Mouse (Mus musculus) gastrocnemius, postnatal 25 days (tissue): Measurements from ENCODE around the gene Gm4985. TPM values are rescaled to one million over a fixed set of nuclear protein-coding genes. Genes with fewer than 3 reads are reported as not detected.
"Not testable (repeated sequence)": the region's sequence is repeated elsewhere in the genome, so short reads cannot be mapped to it uniquely, and the experiment has no call there.

ENCODE experiments used
- DNase-seq: peaks from one replicate; pipeline ENCODE4 v3.0.0; 2022
- long read RNA-seq, 2 experiments: library from polyadenylated mRNA; stranded (forward); transcript quantifications; one replicate each; pipeline ENCODE4 v2.0.0; 2021
- microRNA-seq, 2 experiments: library from miRNA; unstranded; fragments of <30 nt; microRNA quantifications; one replicate each; pipeline ENCODE4 v1.2.0; 2021; ENCODE audit warnings: borderline replicate concordance in 2 of 2
- total RNA-seq, 2 experiments: library from RNA; stranded (reverse); gene quantifications; 1 replicate in 1 of 2; 2 replicates in 1 of 2; pipeline ENCODE4 v1.2.3; 2021

Gene Gm4985
- not detected for total RNA-seq
- long read RNA-seq, experiment 1, result 0 reads
- long read RNA-seq, experiment 2, result 0 reads

GRCm38 (mm10) chrX:23958834-23959233 lies at the start of gene Gm4985:
TSS of gene Gm4985 (minus strand) at chrX:23958934.
- not testable (repeated sequence) for DNase-seq

GRCm38 (mm10) chrX:23954161-23954560 lies 4.6 kb downstream of the Gm4985 start:
- no peak for DNase-seq

Small RNA genes lying within 50 kb of the gene (microRNA-seq; reads per million reads assigned to microRNA genes)
- 0 reads per million in 2 experiments for gene Gm25299

Other genes with a start within 250 kb of the Gm4985 start
- gene Gm4907, start 76.4 kb downstream of the Gm4985 start, total RNA-seq, result not detected